Mouse (Mus musculus): Measurements from ENCODE around the gene Tcf25. TPM values are rescaled to one million over a fixed set of nuclear protein-coding genes. Genes with fewer than 3 reads are reported as not detected.
A peak's percentile ranks its signal among the peaks of the same experiment; 100 is the strongest.

Gene Tcf25
- 155 and 156 TPM in 2 replicates for polyA plus RNA-seq (2015; fragmentation: Nextera tagmentation; extraction: Ambion mirVana)

DNA sequence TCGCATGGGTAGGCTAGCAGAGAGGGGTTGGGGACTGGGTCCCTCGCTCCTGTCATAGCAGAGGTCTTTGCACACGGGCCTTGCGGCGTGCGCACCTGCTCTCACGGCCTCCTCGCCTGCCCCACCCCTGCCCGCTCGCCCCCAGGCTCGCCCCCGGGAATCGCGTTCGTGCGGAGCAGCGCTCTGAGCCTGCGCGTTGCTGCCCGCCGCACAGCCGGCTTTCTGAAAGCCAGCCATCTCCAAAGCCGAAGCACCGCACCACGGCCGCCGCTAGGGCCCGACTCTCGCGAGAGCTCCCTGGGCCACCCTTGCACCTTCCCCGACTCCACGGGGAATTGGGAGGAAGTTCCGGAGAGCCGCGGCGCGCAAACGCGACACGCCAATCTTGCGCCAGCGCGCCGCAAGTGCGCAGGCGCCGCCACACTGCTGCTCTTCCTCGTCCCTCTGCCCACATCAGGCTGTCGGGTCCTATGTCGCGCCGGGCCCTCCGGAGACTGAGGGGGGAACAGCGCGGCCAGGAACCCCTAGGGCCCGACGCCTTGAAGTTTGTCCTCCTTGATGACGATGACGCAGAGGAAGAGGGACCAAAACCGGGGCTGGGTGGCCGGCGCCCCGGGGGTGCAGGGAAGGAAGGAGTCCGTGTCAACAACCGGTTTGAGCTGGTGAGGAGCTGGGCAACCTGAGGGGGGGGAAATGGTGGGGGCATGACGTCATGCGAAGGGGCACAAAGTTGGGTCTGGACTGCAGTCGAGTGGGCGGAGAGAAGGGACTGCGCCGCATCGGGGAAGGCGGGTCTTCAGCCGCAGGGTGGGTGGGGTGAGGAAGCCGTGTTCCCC lies at the start of gene Tcf25:
Gene Tcf25 (plus strand): TSS at position 351 of the 836 bp plus-strand sequence.
- H3K9ac ChIP-seq = peak within 1 kb of the TSS; percentile 81
- H3K4me1 ChIP-seq = peaks cover 22% of the 10 kb centered on the region
- H3K9me3 ChIP-seq = no peaks in the 10 kb centered on the region
- H3K4me3 ChIP-seq = peak within 1 kb of the TSS; percentile 79
- peaks cover 18% of the 10 kb centered on the region for H3K36me3 ChIP-seq
- H3K27me3 ChIP-seq = no peaks in the 10 kb centered on the region
- under 1% methylated on average over 75 of the region's 75 CpGs for WGBS
- H3K27ac ChIP-seq = peak within 1 kb of the TSS; percentile 94
- H3K4me2 ChIP-seq (replicated peaks) = peak within 1 kb of the TSS; percentile 76
- ATAC-seq (ENCODE audit: low FRiP score, low read depth) = peak; percentile 92

DNA sequence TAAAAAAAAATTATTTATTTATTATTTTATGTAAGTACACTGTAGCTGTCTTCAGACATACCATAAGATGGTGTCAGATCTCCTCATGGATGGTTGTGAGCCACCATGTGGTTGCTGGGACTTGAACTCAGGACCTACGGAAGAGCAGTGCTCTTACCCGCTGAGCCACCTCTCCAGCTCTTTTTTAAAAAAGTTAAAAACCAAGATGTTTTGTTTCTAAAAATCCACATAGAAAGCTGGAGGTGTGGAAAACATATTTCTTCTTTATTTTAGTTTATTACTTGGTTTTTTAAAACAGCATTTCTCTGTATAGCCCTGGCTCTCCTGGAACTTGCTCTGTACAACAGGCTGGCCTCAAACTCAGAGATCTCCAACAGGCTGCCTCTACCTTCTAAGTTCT lies 45.0 kb upstream of the Tcf25 start:
- Histone ChIP-seq H3K9ac (no peak overlapping the region), H3K27ac (no peak overlapping the region), H3K9me3 (no peaks in the 10 kb centered on the region), H3K27me3 (peaks cover 24% of the 10 kb centered on the region), H3K4me2 (replicated peaks) (no peak overlapping the region), H3K4me1 (peaks cover 7% of the 10 kb centered on the region), H3K36me3 (no peaks in the 10 kb centered on the region), H3K4me3 (no peak overlapping the region)
- no peak for ATAC-seq (ENCODE audit: low FRiP score, low read depth)
- 88% methylated on average over 2 of the region's 2 CpGs for WGBS

DNA sequence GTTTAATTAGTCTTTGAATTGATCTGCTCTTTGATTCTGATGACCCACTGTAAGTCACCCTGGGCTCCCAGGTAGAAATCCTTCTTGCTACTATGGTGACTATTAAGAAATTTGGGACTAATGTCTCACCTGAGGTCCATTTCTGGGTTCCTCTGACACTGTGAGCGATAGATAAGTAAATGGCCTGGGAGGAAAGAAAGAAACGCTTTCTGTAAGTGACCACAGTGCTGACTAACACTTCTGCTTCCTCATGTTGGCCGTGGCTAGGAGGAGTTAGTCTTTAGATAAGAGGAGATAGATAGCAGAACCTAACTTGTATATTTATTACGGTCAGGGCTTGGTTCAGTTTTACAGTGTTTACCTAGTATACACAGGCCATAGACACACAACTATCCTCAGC lies 44.2 kb upstream of the Tcf25 start:
- H3K9ac ChIP-seq = no peak overlapping the region
- H3K4me3 ChIP-seq = no peak overlapping the region
- H3K4me2 ChIP-seq (replicated peaks) = no peak overlapping the region
- peaks cover 7% of the 10 kb centered on the region for H3K4me1 ChIP-seq
- no peak overlapping the region for H3K27ac ChIP-seq
- WGBS = 86% methylated on average over 4 of the region's 4 CpGs
- no peak for ATAC-seq (ENCODE audit: low FRiP score, low read depth)
- H3K9me3 ChIP-seq = no peaks in the 10 kb centered on the region
- no peaks in the 10 kb centered on the region for H3K36me3 ChIP-seq
- peaks cover 32% of the 10 kb centered on the region for H3K27me3 ChIP-seq

DNA sequence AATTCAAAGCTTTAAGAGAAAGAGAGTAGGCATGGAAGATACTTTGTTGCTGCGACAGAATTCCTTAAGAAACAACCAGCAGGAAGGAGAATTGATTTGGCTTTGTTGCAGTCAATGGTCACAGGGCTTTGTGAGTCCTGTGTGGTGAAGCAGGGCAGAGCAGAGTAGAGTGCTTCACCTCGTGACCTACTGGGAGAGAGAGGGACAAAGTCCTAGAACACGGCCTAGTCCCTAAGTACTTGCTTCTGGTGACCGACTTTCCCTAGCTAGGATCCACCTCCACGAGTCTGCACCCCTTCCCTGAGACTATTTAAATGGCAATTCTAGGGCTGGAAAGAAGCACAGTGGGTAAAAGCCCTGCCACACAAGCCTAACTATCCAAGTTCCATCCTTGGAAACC lies 43.6 kb upstream of the Tcf25 start:
- Histone ChIP-seq H3K4me1 (peaks cover 7% of the 10 kb centered on the region), H3K4me3 (no peak overlapping the region), H3K9me3 (no peaks in the 10 kb centered on the region), H3K4me2 (replicated peaks) (no peak overlapping the region), H3K9ac (no peak overlapping the region), H3K27ac (no peak overlapping the region), H3K27me3 (peaks cover 38% of the 10 kb centered on the region), H3K36me3 (no peaks in the 10 kb centered on the region)
- ATAC-seq (ENCODE audit: low FRiP score, low read depth) = no peak
- WGBS = 78% methylated on average over 5 of the region's 5 CpGs

DNA sequence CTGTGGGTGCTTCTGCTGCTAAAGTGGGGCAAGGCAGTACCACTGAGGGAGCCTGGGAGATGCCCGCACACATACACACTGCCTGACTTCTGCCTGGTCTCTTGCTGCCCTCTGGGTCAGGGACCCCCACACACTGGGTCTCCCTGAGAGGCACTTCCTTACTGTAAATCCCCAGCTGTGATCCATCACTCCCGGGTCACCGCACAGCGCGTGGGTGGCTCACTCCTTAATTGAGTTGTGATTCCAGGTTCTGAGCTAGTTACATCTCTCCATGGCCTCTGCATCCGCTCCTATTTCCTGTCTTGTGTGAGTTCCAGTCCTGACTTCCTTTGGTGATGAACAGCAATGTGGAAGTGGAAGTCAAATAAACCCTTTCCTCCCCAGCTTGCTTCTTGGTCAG lies 42.9 kb upstream of the Tcf25 start:
- Histone ChIP-seq H3K4me3 (no peak overlapping the region), H3K36me3 (no peaks in the 10 kb centered on the region), H3K27ac (no peak overlapping the region), H3K4me2 (replicated peaks) (no peak overlapping the region), H3K27me3 (peaks cover 45% of the 10 kb centered on the region), H3K4me1 (peaks cover 7% of the 10 kb centered on the region), H3K9me3 (no peaks in the 10 kb centered on the region), H3K9ac (no peak overlapping the region)
- WGBS = 75% methylated on average over 6 of the region's 6 CpGs
- no peak for ATAC-seq (ENCODE audit: low FRiP score, low read depth)

DNA sequence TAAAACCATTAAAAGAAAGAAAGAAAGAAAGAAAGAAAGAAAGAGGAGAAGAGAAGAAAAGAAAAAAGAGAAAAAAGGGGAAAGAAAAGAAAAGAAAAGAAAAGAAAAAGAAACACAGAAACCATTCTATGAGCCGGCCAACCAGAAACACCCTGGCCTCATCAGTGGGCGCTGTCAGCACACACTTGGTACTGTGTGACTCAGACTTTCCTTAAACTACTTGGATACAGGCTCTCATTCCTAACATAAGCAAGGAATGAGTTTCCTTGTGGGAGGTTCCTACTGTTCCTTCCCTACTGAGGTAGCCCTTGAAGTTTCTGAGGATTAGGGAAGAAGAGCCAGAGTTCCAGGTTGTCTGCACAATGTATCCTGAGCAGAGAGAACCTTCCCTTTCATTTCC lies 42.3 kb upstream of the Tcf25 start:
- Histone ChIP-seq H3K4me1 (peaks cover 7% of the 10 kb centered on the region), H3K27me3 (peaks cover 46% of the 10 kb centered on the region), H3K9ac (no peak overlapping the region), H3K4me3 (no peak overlapping the region), H3K27ac (no peak overlapping the region), H3K4me2 (replicated peaks) (no peak overlapping the region), H3K36me3 (no peaks in the 10 kb centered on the region), H3K9me3 (no peaks in the 10 kb centered on the region)
- WGBS = 76% methylated on average over 2 of the region's 2 CpGs
- ATAC-seq (ENCODE audit: low FRiP score, low read depth) = no peak

DNA sequence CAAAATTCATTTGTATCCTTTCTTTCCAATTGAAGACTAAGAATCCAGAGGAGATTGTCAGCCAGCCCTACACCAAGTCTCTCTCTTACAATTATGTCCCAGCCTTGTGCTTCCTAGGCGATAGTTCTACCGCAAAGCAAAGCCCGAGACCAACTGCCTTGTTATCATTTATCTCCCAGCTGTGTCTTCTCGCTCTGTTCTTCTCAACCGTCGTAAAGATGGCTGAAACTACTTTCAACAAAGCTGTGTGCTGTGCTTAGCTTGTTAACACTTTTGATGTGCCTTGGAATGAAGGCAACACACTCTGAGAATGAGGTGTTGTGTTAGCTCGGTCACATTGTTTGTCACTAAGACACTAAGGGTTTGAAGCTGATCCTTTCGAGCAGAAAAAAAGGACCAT lies 41.7 kb upstream of the Tcf25 start:
- 35% methylated on average over 8 of the region's 8 CpGs for WGBS
- ATAC-seq (ENCODE audit: low FRiP score, low read depth) = no peak

DNA sequence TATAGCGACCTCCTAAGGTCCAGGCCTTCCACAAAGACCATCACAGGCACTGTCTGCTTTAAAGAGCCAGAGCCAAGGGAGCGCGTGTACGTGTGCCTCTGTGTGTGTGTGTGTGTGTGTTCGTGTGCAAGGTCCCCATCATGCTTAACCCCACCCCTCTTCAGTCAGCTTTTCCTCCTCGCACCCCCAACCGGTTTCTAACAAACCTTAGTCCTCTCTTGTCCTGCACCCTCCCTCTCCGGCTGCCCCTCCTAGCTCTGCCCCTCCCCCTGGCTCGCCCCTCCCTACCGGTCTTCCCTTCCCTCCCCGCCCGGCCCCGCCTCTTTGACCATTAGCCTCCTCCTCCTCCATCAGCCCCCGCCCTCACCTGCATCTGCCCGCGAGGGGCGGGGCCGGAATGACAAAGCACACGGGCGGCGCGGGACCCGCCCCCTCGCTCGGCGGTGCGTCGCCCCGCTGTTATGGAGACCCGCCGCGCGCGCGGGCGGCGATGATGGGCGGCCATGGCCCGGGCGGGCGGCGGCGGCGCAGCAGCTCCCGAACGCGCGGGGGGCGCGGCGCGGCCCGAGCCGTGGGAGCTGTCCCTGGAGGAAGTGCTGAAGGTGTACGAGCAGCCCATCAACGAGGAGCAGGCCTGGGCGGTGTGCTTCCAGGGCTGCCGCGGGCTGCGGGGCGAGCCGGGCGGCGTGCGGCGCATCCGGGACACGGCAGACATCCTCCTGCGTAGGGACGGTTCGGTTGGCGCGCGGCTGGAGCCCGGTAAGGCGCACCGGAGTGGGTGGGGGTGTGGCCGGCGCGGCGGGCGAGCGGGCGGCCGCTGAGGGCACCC lies 41.1 kb upstream of the Tcf25 start, which contains the start of gene Spire2:
Gene Spire2 (plus strand): TSS at position 452 of the 829 bp plus-strand sequence.
- WGBS = under 1% methylated on average over 78 of the region's 85 CpGs
- Histone ChIP-seq H3K36me3 (no peaks in the 10 kb centered on the region), H3K4me1 (peaks cover 7% of the 10 kb centered on the region), H3K9me3 (no peaks in the 10 kb centered on the region), H3K4me2 (replicated peaks) (peak within 1 kb of the TSS; percentile 93), H3K4me3 (peak within 1 kb of the TSS; percentile 53), H3K27me3 (peaks cover 40% of the 10 kb centered on the region), H3K9ac (peak within 1 kb of the TSS; percentile 62), H3K27ac (no peak within 1 kb of the TSS)
- ATAC-seq (ENCODE audit: low FRiP score, low read depth) = peak; percentile 87

More for the DNA sequence above, 41.7 kb upstream of the Tcf25 start:
- no peaks in the 10 kb centered on the region for H3K36me3 ChIP-seq
- H3K27me3 ChIP-seq = peaks cover 46% of the 10 kb centered on the region
- H3K27ac ChIP-seq = no peak overlapping the region
- H3K9me3 ChIP-seq = no peaks in the 10 kb centered on the region
- peak overlapping the region; percentile 93 for H3K4me2 ChIP-seq (replicated peaks)
- H3K4me1 ChIP-seq = peaks cover 7% of the 10 kb centered on the region
- peak overlapping the region; percentile 53 for H3K4me3 ChIP-seq
- H3K9ac ChIP-seq = no peak overlapping the region

DNA sequence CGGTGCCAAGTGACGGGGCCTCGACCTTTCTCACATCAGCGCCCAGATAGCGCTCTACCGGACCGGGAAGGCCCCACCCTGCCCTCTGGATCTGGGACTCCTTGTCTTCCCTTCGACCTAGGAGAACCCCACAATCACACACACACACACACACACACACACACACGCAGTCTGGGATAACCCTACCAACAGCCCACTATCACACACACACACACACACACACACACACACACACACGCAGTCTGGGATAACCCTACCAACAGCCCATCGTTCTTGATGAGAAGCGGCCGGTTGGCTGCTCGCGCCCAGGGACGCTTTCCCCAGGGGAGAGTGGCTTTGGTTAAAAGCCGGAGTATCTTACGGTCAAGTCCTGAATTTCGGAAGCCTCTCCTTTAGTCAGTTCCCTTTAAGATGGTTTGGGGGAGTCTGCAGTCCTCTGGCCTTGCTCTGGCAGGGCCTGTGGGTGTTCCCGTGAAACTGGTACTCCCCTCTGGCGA lies 40.4 kb upstream of the Tcf25 start:
- Histone ChIP-seq H3K4me3 (peak overlapping the region; percentile 53), H3K9ac (peak overlapping the region; percentile 62), H3K27me3 (peaks cover 37% of the 10 kb centered on the region), H3K27ac (no peak overlapping the region), H3K4me2 (replicated peaks) (peak overlapping the region; percentile 93), H3K4me1 (peaks cover 7% of the 10 kb centered on the region), H3K36me3 (no peaks in the 10 kb centered on the region), H3K9me3 (no peaks in the 10 kb centered on the region)
- peak; percentile 37; the same call in 1 of the 2 replicates for ATAC-seq (ENCODE audit: low FRiP score, low read depth)
- 3% methylated on average over 20 of the region's 21 CpGs for WGBS

DNA sequence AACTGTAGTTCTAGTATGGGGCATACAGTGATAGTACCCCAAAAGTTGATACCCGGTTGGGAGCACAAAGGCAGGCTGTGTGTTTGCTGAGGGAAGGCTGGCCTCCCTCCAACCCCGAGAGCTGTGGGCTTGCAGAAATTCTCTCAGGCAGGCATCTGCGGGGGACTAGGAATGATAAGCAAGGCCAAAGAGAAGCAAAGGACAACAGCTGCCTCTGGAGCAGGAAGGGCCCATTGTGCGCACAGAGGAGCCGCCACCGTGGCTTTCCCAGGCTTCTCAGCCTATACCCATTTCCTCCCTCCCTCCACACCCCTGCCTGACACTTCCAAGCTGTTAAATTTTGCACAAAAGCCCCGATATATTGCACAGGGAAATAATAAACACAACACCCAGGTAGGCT lies 39.7 kb upstream of the Tcf25 start:
- H3K27ac ChIP-seq = no peak overlapping the region
- H3K36me3 ChIP-seq = no peaks in the 10 kb centered on the region
- ATAC-seq (ENCODE audit: low FRiP score, low read depth) = no peak
- WGBS = 8% methylated on average over 7 of the region's 7 CpGs
- H3K4me1 ChIP-seq = peaks cover 7% of the 10 kb centered on the region
- H3K4me3 ChIP-seq = 0 out of 2 replicates have a peak overlapping the region, but pooled peaks have one; percentile 53
- H3K9ac ChIP-seq = no peak overlapping the region
- H3K27me3 ChIP-seq = peaks cover 37% of the 10 kb centered on the region
- H3K4me2 ChIP-seq (replicated peaks) = no peak overlapping the region
- no peaks in the 10 kb centered on the region for H3K9me3 ChIP-seq

DNA sequence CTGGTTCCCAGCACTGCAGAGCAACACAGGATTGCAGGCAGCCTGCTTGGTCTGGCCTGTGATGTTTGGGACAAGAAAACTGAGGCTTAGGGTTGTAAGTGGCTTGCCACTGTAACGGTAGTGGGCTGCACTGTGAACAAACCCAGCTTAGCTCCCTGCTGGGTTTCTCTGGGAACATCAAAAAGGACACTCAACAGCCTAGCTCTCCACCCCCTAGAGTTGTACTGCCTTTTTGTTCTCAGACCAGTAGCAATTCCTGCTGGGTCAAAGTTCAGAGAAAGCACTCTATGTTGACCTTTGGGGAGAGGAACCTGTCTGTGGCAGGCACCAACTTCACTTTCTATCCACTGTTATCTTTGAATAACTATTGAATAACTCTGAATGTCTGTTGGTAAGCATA lies 39.1 kb upstream of the Tcf25 start:
- Histone ChIP-seq H3K27me3 (peaks cover 37% of the 10 kb centered on the region), H3K4me3 (no peak overlapping the region), H3K9ac (no peak overlapping the region), H3K36me3 (no peaks in the 10 kb centered on the region), H3K9me3 (no peaks in the 10 kb centered on the region), H3K4me1 (peaks cover 7% of the 10 kb centered on the region), H3K27ac (no peak overlapping the region), H3K4me2 (replicated peaks) (no peak overlapping the region)
- 0% methylated on average over 1 of the region's 1 CpGs for whole genome bisulfite sequencing
- no peak for ATAC-seq (ENCODE audit: low FRiP score, low read depth)

DNA sequence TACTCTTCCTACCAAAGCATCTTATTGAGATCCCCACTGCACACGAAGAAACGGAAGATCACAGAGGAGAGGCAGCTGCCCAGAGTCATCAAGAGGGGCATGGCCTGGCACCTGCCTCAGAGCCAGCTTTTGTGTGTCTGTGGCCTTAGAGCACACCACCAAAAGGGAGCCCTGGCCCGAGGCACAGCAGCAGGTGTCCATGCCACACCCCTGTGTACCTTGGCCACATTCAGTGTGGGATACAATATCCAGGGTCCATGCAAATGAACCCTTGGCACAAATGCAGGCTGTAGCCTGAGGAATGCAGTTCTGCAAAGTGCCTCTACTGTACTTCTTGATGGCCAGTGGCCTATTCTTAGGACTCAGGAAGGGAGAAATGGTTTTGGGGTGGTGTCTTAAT lies 36.1 kb upstream of the Tcf25 start:
- H3K4me2 ChIP-seq (replicated peaks) = no peak overlapping the region
- H3K27me3 ChIP-seq = peaks cover 31% of the 10 kb centered on the region
- no peak overlapping the region for H3K4me3 ChIP-seq
- peaks cover 7% of the 10 kb centered on the region for H3K4me1 ChIP-seq
- no peak for ATAC-seq (ENCODE audit: low FRiP score, low read depth)
- H3K9me3 ChIP-seq = no peaks in the 10 kb centered on the region
- no peaks in the 10 kb centered on the region for H3K36me3 ChIP-seq
- H3K9ac ChIP-seq = no peak overlapping the region
- H3K27ac ChIP-seq = no peak overlapping the region
- 88% methylated on average over 3 of the region's 3 CpGs for WGBS

Data from limb, embryonic 13.5 days (tissue).